Mouse (Mus musculus): Measurements from ENCODE around the gene Cobll1. TPM values are rescaled to one million over a fixed set of nuclear protein-coding genes. Genes with fewer than 3 reads are reported as not detected.

The Cobll1 gene
- polyA plus RNA-seq, 1 experiment = 14.0 TPM

DNA sequence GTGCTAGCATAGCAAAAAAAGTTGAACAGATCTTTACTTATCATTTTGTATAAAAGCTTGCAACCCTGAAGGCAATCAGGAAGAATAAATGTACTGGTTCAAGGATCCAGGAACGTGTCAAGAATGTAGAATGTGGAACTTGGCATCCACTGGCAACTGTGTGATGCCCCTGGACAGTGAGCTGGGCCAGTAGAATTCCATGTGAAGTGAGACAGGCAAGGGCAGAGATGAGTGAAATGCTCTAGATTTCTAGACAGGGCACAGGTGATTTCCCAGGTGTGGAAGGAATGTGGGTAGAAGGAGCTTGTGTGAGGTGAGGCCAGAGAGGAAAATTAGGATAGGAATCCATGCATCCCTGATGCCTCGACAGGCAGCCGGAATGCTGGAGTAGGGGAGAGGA lies 25.5 kb downstream of the Cobll1 start:
- Histone ChIP-seq H3K4me3 (replicated peaks; ENCODE audit: extremely low read depth, low read depth, low read length) (no peak overlapping the region), H3K4me1 (ENCODE audit: control insufficient read depth, insufficient read depth, low read length) (0 out of 2 replicates have a peak, but pooled peaks cover 4% of the 10 kb centered on the region)
- TF ChIP-seq CTCF (IDR thresholded peaks at IDR 0.05; ENCODE audit: insufficient read depth, low read length) (no peak), POLR2A (IDR thresholded peaks at IDR 0.05; ENCODE audit: borderline replicate concordance, extremely low read depth, low read depth, low read length) (no peak)
- no peak for DNase-seq
- WGBS = 93% methylated on average over 3 of the region's 3 CpGs

- TF ChIP-seq POLR2A (IDR thresholded peaks at IDR 0.05; ENCODE audit: borderline replicate concordance, extremely low read depth, low read depth, low read length) (no peak), CTCF (IDR thresholded peaks at IDR 0.05; ENCODE audit: insufficient read depth, low read length) (no peak)
- no peaks in the 10 kb centered on the region for H3K4me1 ChIP-seq (ENCODE audit: control insufficient read depth, insufficient read depth, low read length)
- WGBS = 86% methylated on average over 3 of the region's 3 CpGs
- H3K4me3 ChIP-seq (replicated peaks; ENCODE audit: extremely low read depth, low read depth, low read length) = no peak overlapping the region
- DNase-seq = no peak
Observed at GRCm38 (mm10) chr2:65211620-65212019, 27.6 kb downstream of the Cobll1 start.

DNA sequence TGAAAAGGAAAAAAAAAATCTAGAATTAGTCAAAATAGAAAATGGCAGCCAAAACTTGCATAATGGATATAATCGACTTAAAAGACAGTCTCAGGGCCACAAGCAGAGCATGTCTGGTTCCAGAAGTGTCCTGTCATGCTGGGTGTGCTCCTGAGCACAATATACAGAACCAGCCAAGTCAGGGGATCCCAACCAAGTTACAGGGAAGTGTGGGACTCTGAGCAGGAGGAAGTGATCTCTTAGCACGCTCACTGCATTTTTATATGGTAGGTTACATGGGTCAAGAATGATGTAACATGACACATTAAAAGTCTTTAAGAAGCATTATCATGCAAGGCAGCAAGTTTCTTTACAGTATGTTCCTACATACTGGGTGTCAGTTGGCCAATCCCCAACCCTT lies 31.5 kb downstream of the Cobll1 start:
- no peak for TF ChIP-seq POLR2A (IDR thresholded peaks at IDR 0.05; ENCODE audit: borderline replicate concordance, extremely low read depth, low read depth, low read length)
- TF ChIP-seq CTCF (IDR thresholded peaks at IDR 0.05; ENCODE audit: insufficient read depth, low read length) = no peak
- H3K4me3 ChIP-seq (replicated peaks; ENCODE audit: extremely low read depth, low read depth, low read length) = no peak overlapping the region
- DNase-seq = no peak
- H3K4me1 ChIP-seq (ENCODE audit: control insufficient read depth, insufficient read depth, low read length) = no peaks in the 10 kb centered on the region; the same call in 1 of the 2 replicates
- 77% methylated on average over 2 of the region's 2 CpGs for WGBS

GRCm38 (mm10) chr2:65203699-65204098 lies 35.5 kb downstream of the Cobll1 start:
- TF ChIP-seq CTCF (IDR thresholded peaks at IDR 0.05; ENCODE audit: insufficient read depth, low read length) = no peak
- no peak for TF ChIP-seq POLR2A (IDR thresholded peaks at IDR 0.05; ENCODE audit: borderline replicate concordance, extremely low read depth, low read depth, low read length)
- DNase-seq = no peak
- Histone ChIP-seq H3K4me3 (replicated peaks; ENCODE audit: extremely low read depth, low read depth, low read length) (no peak overlapping the region), H3K4me1 (ENCODE audit: control insufficient read depth, insufficient read depth, low read length) (peaks cover 2% of the 10 kb centered on the region)
- WGBS = 76% methylated on average over 7 of the region's 7 CpGs

- peaks cover 2% of the 10 kb centered on the region for H3K4me1 ChIP-seq (ENCODE audit: control insufficient read depth, insufficient read depth, low read length)
- no peak for DNase-seq
- 74% methylated on average over 9 of the region's 9 CpGs for WGBS
- no peak for TF ChIP-seq CTCF (IDR thresholded peaks at IDR 0.05; ENCODE audit: insufficient read depth, low read length)
- no peak for TF ChIP-seq POLR2A (IDR thresholded peaks at IDR 0.05; ENCODE audit: borderline replicate concordance, extremely low read depth, low read depth, low read length)
- no peak overlapping the region for H3K4me3 ChIP-seq (replicated peaks; ENCODE audit: extremely low read depth, low read depth, low read length)
Observed at GRCm38 (mm10) chr2:65199706-65200105, 39.5 kb downstream of the Cobll1 start.

- TF ChIP-seq CTCF (IDR thresholded peaks at IDR 0.05; ENCODE audit: insufficient read depth, low read length) = no peak
- no peak for TF ChIP-seq POLR2A (IDR thresholded peaks at IDR 0.05; ENCODE audit: borderline replicate concordance, extremely low read depth, low read depth, low read length)
- DNase-seq = no peak
- 80% methylated on average over 3 of the region's 3 CpGs for WGBS
- Histone ChIP-seq H3K4me3 (replicated peaks; ENCODE audit: extremely low read depth, low read depth, low read length) (no peak overlapping the region), H3K4me1 (ENCODE audit: control insufficient read depth, insufficient read depth, low read length) (peaks cover 2% of the 10 kb centered on the region)
Observed at GRCm38 (mm10) chr2:65198605-65199004, 40.6 kb downstream of the Cobll1 start.

GRCm38 (mm10) chr2:65196994-65197393 lies 42.2 kb downstream of the Cobll1 start:
- no peak for TF ChIP-seq POLR2A (IDR thresholded peaks at IDR 0.05; ENCODE audit: borderline replicate concordance, extremely low read depth, low read depth, low read length)
- TF ChIP-seq CTCF (IDR thresholded peaks at IDR 0.05; ENCODE audit: insufficient read depth, low read length) = no peak
- Histone ChIP-seq H3K4me1 (ENCODE audit: control insufficient read depth, insufficient read depth, low read length) (peaks cover 8% of the 10 kb centered on the region), H3K4me3 (replicated peaks; ENCODE audit: extremely low read depth, low read depth, low read length) (no peak overlapping the region)
- DNase-seq = no peak
- WGBS = 95% methylated on average over 1 of the region's 1 CpGs

DNA sequence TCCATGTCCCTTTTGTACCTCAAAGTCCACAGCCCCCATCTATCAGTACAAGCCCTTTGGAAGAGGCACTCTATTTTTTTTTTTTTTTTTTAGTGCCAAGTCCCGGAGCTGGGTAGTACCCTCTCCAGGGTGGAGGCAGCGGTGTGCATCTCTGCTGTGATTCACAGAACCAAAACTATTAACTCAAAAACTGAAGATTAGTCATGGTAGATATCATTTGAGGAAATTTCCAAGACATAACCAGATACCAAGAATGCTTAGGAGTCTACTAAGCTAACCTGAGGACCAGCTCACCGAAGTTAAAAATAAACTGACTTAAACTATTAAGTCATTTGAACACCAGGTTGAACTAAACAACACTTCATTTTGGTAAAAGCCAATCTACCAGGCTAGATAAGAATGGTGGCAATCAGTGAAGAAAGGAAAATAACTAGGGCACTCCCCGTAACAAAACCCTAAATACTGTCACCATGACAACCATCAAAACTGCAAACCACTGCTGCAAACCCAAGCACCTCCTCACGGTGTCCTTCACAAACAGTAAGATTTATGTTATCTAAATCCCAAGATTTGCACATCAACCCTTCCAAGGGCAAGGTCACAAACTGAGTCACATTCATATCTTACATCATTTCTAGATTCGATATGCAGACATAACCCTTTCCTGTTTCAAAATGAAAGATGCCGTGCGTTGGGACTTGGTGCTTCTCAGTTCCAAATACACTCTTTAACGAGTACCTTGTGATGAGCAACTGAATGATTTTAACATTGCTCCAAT lies 43.8 kb downstream of the Cobll1 start:
- H3K4me3 ChIP-seq (replicated peaks; ENCODE audit: extremely low read depth, low read depth, low read length) = no peak overlapping the region
- H3K4me1 ChIP-seq (ENCODE audit: control insufficient read depth, insufficient read depth, low read length) = peaks cover 15% of the 10 kb centered on the region
- 79% methylated on average over 9 of the region's 9 CpGs for WGBS

DNA sequence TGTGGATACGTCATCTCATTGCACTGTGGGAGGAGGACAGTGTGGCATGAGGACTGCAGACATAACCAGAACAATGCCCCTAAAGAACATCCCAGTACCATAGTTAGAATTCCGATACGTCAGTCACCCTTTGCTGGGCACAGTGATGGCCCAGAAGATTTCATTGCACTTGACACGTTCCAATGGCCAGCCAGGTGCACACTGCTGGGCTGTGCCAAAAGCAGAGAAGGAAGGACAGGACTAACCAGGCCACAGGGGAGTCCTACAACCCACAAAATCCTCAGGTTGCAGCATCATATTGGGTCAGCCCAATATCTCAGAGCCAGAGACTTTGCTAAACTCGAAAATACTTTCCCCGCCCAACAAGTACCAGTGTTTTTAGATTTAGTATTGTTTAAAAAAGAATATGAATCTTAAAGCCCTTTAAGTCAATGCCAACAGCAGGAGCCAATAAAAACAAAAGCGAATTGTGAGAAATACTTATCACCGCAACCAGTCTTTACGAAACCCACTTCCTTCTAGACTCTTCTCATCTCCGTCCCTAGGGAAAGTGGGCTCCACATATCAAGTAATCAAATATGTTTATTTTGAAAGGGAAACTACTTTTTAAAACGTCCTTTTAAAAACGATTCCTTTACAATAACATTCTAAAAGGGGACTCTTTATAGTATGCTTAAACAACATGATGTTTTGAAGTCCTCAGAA lies 46.0 kb downstream of the Cobll1 start:
- no peak for TF ChIP-seq CTCF (IDR thresholded peaks at IDR 0.05; ENCODE audit: insufficient read depth, low read length)
- no peak for TF ChIP-seq POLR2A (IDR thresholded peaks at IDR 0.05; ENCODE audit: borderline replicate concordance, extremely low read depth, low read depth, low read length)
- WGBS = 43% methylated on average over 12 of the region's 12 CpGs
- no peak for DNase-seq
- peaks cover 20% of the 10 kb centered on the region for H3K4me1 ChIP-seq (ENCODE audit: control insufficient read depth, insufficient read depth, low read length)
- H3K4me3 ChIP-seq (replicated peaks; ENCODE audit: extremely low read depth, low read depth, low read length) = no peak overlapping the region

More for the DNA sequence above, 43.8 kb downstream of the Cobll1 start:
- DNase-seq = no peak
- no peak for TF ChIP-seq CTCF (IDR thresholded peaks at IDR 0.05; ENCODE audit: insufficient read depth, low read length)
- TF ChIP-seq POLR2A (IDR thresholded peaks at IDR 0.05; ENCODE audit: borderline replicate concordance, extremely low read depth, low read depth, low read length) = no peak

Data from lung, adult 2 months (tissue).